Mouse (Mus musculus) C2C12 (cell line): Measurements from ENCODE around the gene Map2k6. TPM values are rescaled to one million over a fixed set of nuclear protein-coding genes. Genes with fewer than 3 reads are reported as not detected.

Experiments used
- H3K27me3 ChIP-seq: one replicate; pipeline ENCODE4 v1.6.1; 2011; ENCODE audit not compliant: control insufficient read depth, insufficient read depth, insufficient read length
- H3K36me3 ChIP-seq: one replicate; pipeline ENCODE4 v1.6.1; 2011; ENCODE audit not compliant: control insufficient read depth, insufficient read depth
- H3K4me3 ChIP-seq: one replicate; pipeline ENCODE4 v1.5.1; 2011; ENCODE audit warnings: mild to moderate bottlenecking, control low read depth; ENCODE audit not compliant: poor library complexity, insufficient read depth, severe bottlenecking
- H3K79me2 ChIP-seq: one replicate; pipeline ENCODE4 v1.6.1; 2011; ENCODE audit not compliant: control insufficient read depth, insufficient read depth
- H3K79me3 ChIP-seq: one replicate; pipeline ENCODE4 v1.6.1; 2011; ENCODE audit warnings: low read depth, control low read depth
- H3ac ChIP-seq: one replicate; pipeline ENCODE3; 2011; ENCODE audit warnings: low read depth; ENCODE audit not compliant: control insufficient read depth, insufficient read length
- CEBPB ChIP-seq: IDR thresholded peaks from one replicate; pipeline ENCODE4 v1.6.1; 2011; ENCODE audit warnings: low read depth, mild to moderate bottlenecking, control low read depth, moderate library complexity
- CTCF ChIP-seq: IDR thresholded peaks from one replicate; pipeline ENCODE4 v1.5.1; 2011; ENCODE audit not compliant: control insufficient read depth, insufficient read depth, insufficient read length
- FOSL1 ChIP-seq: IDR thresholded peaks from one replicate; pipeline ENCODE4 v1.8.0; 2011; ENCODE audit warnings: mild to moderate bottlenecking, low read length; ENCODE audit not compliant: poor library complexity, insufficient read depth, severe bottlenecking
- MAX ChIP-seq: IDR thresholded peaks from one replicate; pipeline ENCODE4 v1.6.1; 2011; ENCODE audit warnings: mild to moderate bottlenecking, control low read depth
- MYOD1 ChIP-seq: IDR thresholded peaks from one replicate; pipeline ENCODE4 v1.6.1; 2011; ENCODE audit warnings: low read depth; ENCODE audit not compliant: control insufficient read depth, insufficient read length
- MYOG ChIP-seq: IDR thresholded peaks from one replicate; pipeline ENCODE4 v1.6.1; 2011; ENCODE audit not compliant: control insufficient read depth, insufficient read length; ENCODE audit errors: extremely low read depth
- USF1 ChIP-seq: IDR thresholded peaks from one replicate; pipeline ENCODE4 v1.6.1; 2011; ENCODE audit warnings: low read depth, mild to moderate bottlenecking, control low read depth, moderate library complexity
- polyA plus RNA-seq: library from polyadenylated mRNA; unstranded; fragments of >200 nt; fragmentation: generic; extraction: Trizol; gene quantifications from one replicate; pipeline ENCODE4 v1.2.1, GENCODE M21; 2012; ENCODE audit warnings: missing spikeins

The Map2k6 gene
- polyA plus RNA-seq, 1 experiment: 4.8 TPM

DNA sequence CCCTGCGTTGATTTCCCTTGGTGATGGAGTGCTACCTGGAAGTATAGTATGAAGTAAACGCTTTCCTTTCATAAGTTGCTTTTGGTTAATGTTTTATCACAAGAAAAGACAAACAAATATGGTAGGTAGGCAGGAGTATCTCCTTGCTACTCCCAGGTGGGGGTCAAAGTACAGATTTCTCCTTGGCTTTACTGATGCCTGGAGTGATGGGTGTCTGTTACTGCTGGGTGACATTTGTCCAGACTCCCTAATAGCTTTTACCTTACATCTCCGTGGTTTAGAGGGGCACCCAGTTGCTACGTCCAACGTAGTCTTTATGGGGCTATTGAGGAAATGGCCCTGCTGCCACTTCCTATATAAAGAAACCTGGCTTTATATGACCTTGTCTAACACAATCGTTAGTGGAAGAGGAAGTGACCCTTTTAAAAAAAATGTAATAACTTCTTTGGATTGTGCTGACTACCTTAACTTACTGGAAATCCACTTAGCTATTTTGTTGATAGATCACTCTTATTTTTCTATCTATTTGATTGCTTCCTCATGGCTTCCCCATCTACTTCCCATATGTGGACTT, 27.7 kb downstream of the Map2k6 start:
- TF ChIP-seq CEBPB: no peak
- no peak for TF ChIP-seq MYOD1
- TF ChIP-seq FOSL1: no peak
- no peak for TF ChIP-seq USF1
- TF ChIP-seq MAX: no peak
- TF ChIP-seq MYOG: no peak
- no peak for TF ChIP-seq CTCF
- no peaks in the 10 kb centered on the region for H3K79me2 ChIP-seq
- no peaks in the 10 kb centered on the region for H3K36me3 ChIP-seq
- H3K4me3 ChIP-seq: no peak overlapping the region
- no peaks in the 10 kb centered on the region for H3K79me3 ChIP-seq
- no peak overlapping the region for H3ac ChIP-seq
- H3K27me3 ChIP-seq: no peaks in the 10 kb centered on the region

DNA sequence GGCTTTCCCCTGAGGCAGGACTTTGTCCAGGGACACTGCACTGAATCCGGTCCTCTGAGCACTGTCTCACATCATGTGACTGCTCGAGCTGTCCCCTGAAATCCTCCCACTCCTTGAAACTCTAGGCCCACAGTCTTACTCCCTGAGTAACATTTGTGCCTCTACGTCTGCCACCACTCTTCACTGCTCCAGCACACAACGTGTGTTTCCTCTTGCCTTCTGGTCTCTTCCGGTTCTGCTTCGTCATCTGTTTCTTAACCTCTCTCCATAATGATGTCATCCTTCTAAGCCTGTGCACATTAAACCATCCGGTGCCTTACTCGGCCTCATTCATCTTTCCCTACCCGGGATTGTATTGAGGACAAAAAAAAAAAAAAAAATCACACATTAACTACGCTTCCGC, 28.2 kb downstream of the Map2k6 start:
- H3K79me3 ChIP-seq: no peaks in the 10 kb centered on the region
- no peak overlapping the region for H3K4me3 ChIP-seq
- no peaks in the 10 kb centered on the region for H3K79me2 ChIP-seq
- no peak for TF ChIP-seq CTCF
- no peak for TF ChIP-seq MYOD1
- TF ChIP-seq MYOG: no peak
- TF ChIP-seq MAX: no peak
- no peaks in the 10 kb centered on the region for H3K27me3 ChIP-seq
- H3K36me3 ChIP-seq: no peaks in the 10 kb centered on the region
- H3ac ChIP-seq: no peak overlapping the region

DNA sequence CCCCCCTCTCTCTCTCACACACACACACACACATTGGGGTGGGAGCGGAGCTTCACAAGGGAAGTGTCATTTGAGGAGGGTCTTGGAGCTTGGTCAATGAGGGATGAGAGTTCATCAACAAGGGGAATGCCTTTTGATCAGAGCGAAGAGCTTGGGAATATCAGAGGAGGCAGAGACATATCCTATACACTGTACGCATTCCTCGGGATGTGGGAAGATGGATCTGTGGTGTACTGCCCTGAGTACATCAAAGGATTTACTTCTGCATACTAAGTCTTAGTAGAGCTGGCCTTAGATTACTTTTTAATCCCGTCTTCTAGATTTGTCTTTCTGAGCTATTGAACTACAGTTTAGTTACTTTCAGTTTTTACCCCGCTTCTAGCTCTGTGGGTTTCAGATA, 30.1 kb downstream of the Map2k6 start:
- H3K79me3 ChIP-seq: no peaks in the 10 kb centered on the region
- no peaks in the 10 kb centered on the region for H3K79me2 ChIP-seq
- no peak for TF ChIP-seq USF1
- no peak for TF ChIP-seq FOSL1
- TF ChIP-seq CEBPB: no peak
- no peak for TF ChIP-seq CTCF
- no peak for TF ChIP-seq MAX
- no peak for TF ChIP-seq MYOG
- no peak for TF ChIP-seq MYOD1
- no peak overlapping the region for H3K4me3 ChIP-seq
- H3K27me3 ChIP-seq: no peaks in the 10 kb centered on the region
- H3K36me3 ChIP-seq: no peaks in the 10 kb centered on the region
- no peak overlapping the region for H3ac ChIP-seq

DNA sequence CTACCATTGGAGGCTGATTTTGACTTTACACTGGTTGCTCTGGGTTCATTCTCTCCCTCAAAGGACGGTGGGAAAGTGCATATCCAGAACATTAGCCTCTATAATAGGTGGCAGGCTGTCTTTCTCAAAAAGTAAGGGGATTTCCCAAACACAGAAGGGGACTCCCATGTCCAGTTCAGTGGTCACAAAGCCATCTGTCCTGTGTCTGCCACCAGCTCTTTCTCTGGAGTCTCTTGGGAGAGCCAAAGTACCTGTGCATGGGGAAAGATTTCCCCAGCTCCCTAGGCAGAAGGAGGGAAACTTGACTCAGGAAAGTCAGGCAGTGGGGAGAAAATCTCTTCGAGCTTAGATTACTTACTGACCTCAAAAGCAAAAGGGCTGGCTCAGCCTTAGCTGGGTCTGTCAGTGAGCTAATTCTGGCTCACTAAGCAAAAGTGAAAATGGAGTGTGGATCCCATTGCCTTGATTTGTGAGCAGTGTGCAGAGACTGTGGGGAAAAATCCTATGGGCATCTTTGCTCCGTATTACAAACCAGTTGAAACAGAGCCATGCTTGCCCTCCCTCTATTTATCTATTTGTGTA, 31.0 kb downstream of the Map2k6 start:
- H3K79me2 ChIP-seq: no peaks in the 10 kb centered on the region
- TF ChIP-seq USF1 (no peak), FOSL1 (no peak), MYOD1 (no peak), CTCF (no peak)

DNA sequence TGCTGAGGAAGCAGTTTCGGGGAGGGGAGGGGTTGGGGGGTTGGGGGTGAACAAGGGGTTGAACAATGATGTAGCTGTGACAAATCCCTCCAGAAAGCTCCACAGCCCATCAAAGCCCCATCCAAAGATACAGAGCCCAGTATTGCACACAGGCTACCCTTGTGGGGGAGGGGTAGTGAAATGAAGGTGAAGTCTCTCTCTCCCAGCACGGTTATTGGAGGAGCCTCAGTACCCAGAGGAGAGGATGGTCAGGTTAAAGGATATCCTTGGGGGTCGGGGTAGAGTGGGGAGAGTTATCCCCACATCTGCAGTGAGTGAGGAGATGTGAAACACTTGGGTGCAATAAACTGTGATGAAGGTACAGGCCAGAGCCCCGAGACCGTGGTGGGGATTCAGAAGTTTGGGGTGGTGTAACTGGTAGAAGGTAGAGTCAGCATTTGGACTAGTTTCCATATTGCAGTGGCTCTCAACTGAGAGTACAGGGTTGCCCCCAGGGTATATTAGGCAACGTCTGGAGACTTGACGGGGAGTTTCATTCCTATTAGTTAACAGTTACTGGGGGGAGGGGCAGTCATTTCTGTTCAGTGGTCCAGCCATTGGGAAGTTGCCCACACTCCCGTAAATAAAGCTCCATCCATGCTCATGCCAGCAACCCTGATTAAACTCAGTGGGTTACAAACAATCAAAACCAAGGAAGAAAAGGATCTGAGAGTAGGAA, 37.1 kb downstream of the Map2k6 start:
- H3K4me3 ChIP-seq: no peak overlapping the region
- no peaks in the 10 kb centered on the region for H3K79me3 ChIP-seq
- H3K36me3 ChIP-seq: no peaks in the 10 kb centered on the region
- no peak for TF ChIP-seq CEBPB
- TF ChIP-seq USF1: no peak
- TF ChIP-seq FOSL1: no peak
- TF ChIP-seq CTCF: no peak
- no peak for TF ChIP-seq MAX
- TF ChIP-seq MYOG: no peak
- no peak for TF ChIP-seq MYOD1
- H3K27me3 ChIP-seq: no peaks in the 10 kb centered on the region
- no peak overlapping the region for H3ac ChIP-seq
- H3K79me2 ChIP-seq: no peaks in the 10 kb centered on the region

More for the DNA sequence above, 31.0 kb downstream of the Map2k6 start:
- no peaks in the 10 kb centered on the region for H3K27me3 ChIP-seq
- H3K36me3 ChIP-seq: no peaks in the 10 kb centered on the region
- H3K79me3 ChIP-seq: no peaks in the 10 kb centered on the region
- H3K4me3 ChIP-seq: no peak overlapping the region
- H3ac ChIP-seq: no peak overlapping the region

DNA sequence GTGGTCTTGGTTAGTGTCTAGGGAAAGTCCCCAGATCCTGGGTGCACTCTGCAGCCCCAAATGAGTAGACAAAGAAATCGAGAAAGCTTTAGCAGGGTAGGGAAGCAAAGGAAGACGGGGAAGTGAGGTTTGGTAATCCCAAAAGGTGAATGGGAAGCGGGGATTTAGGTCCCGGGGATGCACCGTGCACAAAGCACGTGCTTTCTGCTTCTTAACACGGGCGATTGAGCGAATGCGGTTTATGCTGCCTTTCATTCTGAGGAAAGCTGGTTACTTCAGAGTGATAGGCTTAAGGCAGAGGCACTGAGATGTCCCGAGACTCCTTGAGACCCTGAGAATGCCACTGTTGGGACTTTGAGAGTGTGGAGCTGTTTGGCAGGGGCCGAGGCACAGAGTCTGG, 38.1 kb downstream of the Map2k6 start:
- no peaks in the 10 kb centered on the region for H3K27me3 ChIP-seq
- no peak overlapping the region for H3K4me3 ChIP-seq
- H3K36me3 ChIP-seq: no peaks in the 10 kb centered on the region
- H3K79me3 ChIP-seq: no peaks in the 10 kb centered on the region
- H3K79me2 ChIP-seq: no peaks in the 10 kb centered on the region
- TF ChIP-seq MAX (no peak), FOSL1 (no peak), MYOD1 (no peak), CTCF (no peak), CEBPB (no peak), USF1 (no peak)
- no peak overlapping the region for H3ac ChIP-seq
